Mouse (Mus musculus): Measurements from ENCODE around the gene Tbx1.

Tbx1 gene

DNA sequence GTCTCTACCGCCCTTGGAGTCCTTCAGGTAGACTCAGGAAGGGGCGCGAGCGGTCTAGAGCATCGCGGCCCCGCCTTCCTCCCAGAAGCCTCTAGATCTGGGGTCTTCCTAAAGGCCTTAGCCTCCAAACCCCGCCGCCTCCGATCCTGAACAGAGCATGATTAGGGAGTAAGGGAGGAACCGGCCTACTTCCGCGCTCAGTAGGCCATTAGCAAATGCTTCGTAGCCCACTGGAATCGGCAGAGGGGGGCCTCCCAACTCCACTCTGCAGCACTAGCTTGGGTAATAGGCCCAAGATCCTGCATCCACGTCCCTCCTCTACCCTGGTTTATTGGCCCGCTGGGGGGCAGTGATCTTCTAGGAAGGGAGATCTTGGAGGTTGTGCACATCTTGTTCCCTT lies 31.5 kb upstream of the Tbx1 start, which contains the start of gene Gp1bb:
Gp1bb (minus strand) TSS at position 385 of the 400 bp plus-strand sequence.
- no peak for DNase-seq

DNA sequence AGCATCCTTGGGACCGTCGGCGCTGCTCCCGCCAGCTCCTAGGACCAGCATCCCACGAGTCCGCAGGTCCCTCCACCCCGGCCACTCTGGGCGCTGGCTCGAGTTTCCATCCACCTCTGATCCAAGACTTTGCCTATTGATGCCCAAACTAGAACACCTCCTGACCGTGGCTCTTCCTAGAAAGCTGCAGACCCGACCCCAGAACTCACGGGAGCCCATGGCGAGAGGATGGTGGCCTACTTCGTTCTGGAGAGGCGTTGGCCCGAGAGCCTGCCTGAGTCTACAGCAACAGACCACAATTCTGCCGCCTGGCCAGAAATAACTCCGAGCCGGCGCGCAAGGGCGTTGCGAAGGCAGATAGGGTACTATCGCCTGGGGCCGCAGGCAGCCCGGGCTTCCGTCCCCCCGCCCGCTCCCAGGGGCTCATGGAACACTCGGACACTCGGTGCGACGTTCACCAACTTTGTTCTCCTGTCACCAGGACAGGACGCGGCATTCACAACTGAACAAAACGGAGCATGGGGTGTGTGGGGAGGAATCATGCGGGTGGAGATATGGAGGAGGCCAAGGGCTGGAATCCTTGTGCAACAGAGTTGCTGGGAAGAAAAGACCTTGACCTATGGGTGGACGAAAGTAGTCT lies 31.0 kb upstream of the Tbx1 start:
- DNase-seq = peak; percentile 13 to 28

DNA sequence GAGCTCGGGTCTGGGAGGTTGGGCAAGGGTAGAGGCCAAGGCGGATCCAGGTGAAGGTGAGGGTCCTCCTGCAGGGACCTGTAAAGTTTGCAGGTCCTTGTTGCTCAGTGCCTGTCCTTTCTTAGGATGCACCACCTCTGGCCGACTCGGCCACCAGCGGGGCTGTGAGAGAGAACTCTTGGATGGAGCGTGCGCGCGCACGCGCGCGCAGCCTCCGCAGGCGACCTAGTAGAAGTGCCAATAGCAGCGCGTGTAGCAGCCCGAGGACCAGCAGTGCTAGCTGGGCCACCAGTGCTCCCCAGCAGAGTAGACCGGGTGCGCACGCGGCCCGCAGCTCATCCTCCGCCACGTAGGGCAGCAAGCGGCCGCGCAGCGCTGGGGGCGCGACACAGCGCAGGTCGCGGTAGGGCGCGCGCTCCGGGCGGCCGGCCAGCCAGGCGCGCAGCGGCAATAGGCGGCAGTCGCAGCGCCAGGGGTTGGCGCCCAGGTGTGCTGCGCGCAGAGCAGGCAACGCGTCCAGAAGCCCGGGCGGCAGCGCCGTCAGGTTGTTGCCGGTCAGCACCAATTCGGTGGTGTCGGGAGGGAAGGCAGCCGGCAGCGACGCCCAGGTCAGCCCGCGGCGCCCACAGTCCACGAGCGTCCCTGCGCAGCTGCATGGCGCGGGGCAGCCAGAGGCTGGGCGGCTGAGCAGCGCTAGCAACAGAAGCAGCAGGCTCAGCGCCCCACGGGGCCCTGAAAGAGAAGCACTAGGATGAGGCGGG lies 30.3 kb upstream of the Tbx1 start:
- DNase-seq = peak; percentile 54

DNA sequence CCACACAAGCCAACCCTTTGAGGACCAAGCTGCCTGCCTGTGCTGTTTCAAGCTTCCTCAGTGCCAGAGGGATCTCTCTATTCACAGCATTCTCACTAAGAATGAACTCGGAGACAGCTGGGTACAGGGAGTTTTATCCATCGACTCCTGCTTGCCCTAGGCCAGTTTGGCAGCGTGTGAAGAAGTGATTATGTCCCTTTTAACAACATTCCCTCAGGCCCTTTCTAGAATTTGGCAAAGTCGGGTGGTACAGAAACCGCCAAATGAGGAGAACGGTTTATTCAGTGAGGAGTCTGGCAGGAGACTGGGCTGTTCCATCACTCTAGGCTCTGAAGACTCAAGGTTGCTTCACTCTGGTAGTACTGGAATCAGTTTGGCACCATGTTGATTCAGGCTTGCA lies 29.7 kb upstream of the Tbx1 start:
- no peak for DNase-seq

DNA sequence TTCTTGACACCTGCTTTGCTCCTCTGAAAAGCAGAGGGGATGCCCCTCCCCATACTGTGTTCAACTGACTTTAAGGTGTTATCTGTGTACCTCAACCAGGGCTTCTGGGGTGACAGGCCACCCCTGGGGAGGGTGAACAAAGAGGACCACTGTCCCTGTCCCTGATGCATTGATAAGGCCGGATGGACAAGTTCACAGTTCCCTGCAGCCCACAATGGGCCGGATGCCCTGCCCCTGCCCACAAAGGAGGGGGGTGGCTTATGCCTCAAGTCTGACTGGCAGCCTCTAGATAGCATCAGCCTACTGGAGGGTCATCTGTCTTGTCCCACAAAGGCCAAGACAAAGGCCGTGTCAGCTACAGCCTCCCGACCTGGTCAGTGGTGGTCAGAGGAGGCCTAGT lies 28.6 kb upstream of the Tbx1 start:
- no peak for DNase-seq

DNA sequence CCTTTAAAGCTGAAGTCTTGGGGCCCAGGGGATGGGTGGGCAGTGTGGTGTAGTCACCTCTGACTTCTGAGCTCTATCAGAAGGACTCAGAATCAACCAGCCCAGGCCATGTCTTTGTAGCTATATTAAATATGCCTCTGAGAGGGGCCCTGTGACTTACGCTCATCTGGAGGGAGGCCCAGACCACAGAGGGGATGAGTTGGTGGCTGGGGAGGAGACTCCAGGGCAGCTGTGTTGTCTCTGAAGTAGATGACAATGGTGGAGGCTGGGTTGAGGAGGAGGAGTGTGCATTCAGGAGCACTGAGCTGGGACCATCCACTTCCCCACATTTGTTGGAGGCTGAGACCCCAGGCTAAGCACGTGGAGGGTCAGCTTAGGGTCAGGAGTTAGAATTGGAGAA lies 27.8 kb upstream of the Tbx1 start:
- DNase-seq = no peak

DNA sequence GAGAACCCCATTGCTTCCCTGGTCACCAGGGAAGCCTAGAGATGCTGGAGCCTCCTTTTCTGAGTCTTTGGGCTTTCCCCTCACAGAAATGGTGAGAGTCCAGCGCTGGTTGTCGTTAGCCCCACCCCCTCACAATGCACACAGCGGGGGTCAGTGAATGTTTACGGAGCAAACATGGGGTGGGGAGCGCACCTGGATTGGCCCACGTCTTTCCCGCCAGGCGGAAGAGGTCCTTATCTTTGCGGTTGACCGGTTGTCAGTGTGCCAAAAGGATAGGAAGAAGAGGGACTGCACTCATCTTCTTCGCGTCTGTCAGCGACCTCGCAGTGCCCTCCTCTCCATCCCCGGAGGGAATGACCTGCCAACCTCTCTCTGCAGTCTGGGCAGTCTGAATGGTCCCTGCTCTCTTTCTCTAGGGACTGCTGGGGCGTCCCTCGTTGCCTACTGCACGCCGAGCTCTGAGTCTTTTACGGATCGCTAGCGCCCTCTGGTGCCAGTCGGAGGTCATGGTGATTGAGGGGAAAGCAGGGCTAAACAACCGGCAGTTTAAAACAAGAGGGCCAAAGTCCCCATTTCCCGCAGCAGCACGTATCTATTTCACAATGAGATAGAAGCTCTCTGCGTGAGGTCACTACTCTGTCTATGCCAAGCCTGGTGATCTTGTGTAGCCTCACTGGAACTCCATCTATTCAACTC lies 27.0 kb upstream of the Tbx1 start:
- DNase-seq = peak; percentile 90 to 95

DNA sequence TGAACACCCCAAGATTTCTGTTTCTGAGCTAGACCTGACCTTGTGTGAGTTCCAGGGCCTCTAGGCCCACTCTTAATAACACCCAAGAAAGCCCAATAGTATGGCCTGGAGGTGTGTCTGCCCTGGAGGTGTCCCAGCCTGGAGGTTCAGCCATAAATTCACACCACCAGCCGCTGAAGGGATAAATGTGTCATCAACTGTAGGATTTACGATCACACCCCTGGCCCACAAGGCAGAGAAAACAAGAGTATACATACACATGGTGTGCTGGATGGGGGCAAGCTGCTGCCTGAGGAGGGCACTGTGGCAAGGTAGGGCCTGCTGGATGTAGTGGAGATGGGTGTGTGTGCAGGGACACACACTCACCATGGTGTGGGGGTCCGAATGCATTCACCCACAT lies 22.8 kb upstream of the Tbx1 start:
- DNase-seq = no peak

DNA sequence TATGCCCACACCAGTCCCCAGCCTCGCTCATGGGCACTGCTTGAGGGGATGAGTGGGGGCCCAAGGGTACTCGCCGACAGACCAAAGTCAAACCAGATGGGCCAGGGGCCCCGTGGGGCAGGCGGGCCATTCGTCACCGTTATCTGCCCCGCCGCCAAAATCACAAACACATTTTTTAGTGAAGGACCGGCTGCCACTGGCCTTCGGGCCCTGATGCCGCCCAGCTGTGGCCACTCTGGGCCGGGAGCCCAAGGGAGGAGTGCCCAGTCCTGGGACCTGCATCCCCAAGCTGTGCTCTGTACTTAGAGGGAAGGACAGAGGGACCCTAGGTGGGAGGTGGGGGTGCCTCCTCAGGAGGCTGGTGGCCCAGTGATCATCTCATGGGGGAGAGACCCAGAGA lies 21.3 kb upstream of the Tbx1 start:
- DNase-seq = no peak

DNA sequence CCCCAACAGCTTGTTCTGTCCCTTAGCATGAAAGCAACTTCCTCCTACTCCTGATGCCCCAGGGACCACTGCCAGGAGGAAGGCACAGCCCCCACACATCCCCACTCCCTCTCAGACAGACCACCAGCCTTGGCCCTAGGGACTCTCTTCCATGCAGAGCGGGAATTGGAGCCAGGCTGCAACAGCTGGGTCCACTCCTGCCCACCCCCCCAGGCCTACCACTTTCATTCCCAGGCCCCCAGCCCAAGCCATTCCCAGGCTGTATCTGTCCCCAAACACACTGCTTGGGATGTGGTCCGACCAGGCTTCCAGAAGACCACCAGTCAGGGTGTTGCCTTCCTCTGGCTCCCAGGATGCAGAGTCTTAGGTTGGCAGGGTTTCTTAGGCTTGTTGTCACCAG lies 18.6 kb upstream of the Tbx1 start:
- no peak for DNase-seq

DNA sequence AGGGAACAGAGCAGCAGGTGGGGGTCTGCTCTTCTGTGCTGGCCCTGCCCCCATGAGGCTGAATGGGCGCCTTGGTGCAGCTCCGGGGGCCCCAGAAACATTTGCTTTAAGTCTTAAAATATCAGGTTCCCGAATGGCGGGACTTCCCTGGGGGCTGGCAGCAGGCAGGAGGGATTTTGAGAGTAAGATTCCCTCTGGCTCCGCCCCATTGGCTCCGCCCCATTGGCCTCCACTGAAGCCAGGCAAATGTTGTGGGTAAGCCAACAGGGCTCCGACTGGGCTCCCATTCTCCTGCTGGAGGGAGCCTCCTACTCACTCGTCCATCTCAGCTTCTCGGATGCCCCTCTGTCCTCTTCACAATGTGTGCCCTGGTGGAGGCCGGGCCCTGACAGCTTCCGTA lies 17.8 kb upstream of the Tbx1 start:
- no peak for DNase-seq

DNA sequence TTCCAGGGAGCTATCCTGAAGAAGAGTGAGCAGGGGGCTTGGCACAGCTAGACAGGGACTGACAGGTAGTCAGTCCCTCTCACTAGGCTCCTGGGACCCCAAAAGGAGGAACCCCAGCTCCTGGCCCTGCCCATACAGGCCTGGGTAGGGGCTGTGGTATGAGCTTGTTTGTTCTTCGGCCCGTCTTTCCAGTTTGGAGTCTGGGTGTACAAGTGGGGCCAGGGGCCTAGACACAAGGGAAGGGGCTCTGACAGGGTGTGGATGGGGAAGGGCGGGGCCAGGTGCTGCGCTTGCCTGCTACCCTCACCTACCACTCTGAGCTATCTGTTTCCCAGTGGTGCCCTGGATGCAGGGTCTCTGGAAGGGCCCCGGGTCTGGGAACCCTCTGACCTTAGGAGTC lies 15.2 kb upstream of the Tbx1 start:
- no peak for DNase-seq

DNA sequence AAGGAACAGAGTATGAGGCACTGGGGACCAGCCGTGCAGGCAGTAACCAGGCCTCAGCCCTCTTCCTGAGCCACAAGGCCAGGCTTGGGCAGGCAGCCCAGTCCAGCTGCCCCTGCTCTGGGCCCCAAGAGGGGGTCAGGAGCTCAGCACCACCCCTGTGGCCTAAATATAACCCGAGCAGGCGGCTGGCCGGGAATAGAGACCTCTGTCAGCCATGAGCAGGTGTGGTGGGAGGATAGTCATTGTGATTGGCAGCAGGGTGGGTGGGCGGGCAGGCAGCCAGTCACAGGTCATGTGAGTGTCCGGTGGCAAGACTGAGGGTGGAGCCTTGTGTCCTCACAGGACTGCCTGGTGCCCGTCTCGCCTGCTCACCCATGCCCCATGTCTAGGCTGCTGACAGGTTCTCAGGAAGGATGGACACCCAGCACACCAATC lies 13.8 kb upstream of the Tbx1 start:
- no peak for DNase-seq

DNA sequence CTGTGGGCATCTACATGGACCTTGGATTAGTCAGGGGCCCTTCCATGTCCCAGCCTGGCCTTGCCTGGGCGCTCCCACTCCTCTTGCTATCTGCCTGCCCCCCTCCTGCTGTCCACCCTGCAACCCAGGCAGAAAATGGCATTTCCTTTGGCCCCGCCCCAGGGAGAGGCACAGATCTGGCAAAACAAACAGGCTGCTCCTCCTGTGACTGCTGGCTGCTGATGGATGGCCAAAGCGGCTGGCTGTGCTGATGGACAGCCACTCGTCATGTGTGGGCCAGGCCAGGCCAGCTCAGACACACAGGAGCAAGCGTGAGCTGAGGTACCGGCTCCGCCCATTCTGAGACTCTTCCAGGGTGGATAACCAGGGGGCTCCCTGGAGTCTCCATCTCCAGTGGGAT lies 11.0 kb upstream of the Tbx1 start:
- DNase-seq = no peak

DNA sequence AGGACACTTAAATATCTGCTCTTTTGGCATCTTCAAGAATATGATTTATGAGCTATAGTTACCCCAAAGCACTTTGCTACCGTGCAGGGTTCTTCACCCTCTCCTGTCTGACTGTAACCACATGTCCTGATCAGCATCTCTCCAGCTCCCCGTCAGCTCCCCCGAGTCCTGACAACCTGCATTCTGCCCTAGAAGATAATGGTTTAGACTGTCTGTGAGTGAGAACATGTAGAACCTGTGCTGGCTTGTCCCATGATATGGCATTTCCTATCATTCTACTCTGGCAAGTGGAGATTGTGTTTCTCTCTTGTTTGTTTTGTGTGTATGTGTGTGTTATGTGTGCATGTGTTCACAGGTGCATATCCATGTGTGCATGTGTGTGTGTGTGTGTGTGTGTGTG lies 7.5 kb upstream of the Tbx1 start:
- DNase-seq = no peak

DNA sequence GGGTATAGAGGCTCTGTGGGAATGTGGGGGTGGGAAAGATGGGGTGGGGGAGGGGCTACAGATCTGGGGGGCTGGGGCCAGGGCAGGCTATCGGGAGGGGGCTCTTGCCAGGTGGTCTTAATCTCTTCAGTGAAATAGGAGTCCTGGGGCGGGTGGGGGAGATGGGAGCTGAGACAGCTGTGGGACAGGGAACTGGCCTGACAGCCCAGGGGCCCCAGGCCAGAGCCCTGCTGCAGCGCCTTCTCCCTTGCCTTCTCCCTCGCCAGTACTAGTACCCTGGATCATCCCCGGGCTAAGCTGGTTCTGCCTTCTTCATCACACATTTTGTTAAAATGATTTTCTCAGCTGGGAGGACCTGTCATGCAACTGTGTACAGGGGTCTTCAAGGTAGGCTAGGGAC lies 5.8 kb upstream of the Tbx1 start:
- DNase-seq = no peak

DNA sequence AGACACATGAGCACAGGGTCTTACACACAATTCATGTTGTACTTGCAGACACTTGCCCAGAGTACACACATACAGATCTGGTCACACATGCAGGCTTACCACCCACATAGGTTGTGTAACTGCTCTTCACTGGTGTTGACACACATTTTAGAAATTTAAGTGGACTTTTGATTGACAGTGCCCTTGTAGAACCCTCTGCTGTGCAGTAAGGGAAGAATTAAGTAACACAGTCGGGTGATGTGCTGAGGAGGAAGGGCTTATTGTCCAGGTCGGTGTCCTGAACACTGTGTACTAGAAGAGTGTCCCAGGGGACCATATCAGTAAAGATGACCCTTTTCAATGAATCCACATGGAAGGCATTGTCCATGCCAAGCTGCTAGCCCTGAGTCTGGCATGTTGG lies 3.5 kb upstream of the Tbx1 start:
- DNase-seq = no peak

DNA sequence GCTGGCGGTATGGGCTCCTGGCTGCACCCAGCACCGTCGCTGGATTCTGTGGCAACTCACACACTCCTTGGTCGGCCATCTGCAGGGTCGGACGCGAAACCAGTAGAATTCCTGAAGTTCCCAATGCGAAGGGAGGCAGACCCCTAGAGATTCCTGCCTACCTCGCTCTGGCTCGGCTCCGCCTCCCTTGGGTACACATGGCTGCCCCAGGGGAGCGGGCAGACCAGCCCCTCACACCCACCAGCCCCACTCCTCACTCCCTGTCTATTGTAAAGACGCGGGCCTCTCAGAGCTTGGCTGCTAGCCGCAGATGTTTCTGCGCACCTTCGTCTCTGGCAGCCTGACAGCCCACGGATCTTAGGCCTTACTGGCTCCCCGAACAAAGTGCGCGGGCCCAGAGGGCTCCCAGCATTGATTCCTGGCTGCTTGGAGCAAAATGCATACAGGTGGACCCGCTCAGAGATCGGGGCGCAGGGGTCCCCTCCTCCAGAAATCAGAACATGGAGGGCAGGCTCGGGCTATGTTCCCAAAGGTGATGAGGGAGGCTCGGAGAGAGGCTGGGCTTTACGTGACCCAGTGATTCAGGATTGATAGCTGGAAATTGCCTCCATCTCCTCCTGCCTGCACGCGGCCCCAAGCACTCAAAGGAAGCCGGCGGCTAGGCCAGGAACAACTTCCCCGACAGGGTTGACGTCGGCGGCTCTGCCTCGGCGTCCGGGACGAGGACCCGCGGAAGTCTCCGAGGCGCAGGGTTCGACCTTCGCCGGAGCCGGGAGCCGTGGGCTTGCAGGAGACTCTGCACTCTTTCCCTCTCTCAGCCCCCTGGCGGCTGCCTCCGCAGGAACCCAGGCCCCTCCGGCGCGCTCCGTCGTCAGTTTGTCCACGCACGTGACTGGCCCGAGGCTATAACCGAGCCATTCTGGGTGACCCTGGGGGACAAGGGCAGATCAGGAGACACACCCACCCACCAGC lies 862 bp upstream of the Tbx1 start:
- DNase-seq = no peak

DNA sequence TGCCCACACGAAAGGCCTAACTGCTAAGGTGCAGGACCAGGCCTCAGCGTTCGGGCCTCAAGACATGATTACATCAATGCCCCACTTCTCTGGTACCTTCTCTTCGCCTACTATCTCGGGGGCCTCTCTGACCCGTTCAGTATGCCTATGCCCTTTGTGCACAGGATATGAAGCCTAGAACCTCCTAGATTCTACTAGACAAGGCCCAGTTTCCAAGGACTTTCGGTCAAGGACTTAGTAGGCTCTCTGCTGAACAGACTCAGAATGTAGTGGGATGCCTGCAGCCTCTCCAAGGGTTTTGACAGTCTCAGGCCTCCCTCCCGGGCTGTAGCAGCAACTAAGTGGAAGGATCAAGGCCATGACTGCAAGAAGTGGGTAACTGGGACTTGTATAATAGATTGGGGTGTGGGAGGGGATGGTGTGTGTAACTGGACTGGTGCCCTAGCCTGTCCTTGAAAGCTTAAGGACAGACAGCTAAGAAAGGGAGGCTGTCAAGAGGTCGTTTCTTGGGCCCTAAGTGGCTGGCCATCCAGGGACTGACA lies 1.3 kb downstream of the Tbx1 start:
- no peak for DNase-seq

DNA sequence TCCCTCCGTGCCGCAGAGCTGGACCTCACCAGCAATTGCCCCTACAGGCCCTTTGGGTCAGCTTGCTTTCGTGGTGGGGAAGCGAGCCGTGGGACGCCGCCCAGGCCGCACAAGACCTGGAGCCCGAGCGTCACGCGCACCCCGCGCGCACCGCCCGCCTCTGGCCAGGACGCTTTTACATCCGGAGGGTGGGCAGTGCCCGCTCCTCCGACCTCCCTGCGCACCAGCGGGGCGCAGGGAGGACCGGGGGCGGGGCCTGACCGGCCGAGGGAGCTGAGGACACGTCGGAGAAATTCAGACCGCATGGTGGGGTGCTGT lies 1.8 kb downstream of the Tbx1 start:
- DNase-seq = no peak

DNA sequence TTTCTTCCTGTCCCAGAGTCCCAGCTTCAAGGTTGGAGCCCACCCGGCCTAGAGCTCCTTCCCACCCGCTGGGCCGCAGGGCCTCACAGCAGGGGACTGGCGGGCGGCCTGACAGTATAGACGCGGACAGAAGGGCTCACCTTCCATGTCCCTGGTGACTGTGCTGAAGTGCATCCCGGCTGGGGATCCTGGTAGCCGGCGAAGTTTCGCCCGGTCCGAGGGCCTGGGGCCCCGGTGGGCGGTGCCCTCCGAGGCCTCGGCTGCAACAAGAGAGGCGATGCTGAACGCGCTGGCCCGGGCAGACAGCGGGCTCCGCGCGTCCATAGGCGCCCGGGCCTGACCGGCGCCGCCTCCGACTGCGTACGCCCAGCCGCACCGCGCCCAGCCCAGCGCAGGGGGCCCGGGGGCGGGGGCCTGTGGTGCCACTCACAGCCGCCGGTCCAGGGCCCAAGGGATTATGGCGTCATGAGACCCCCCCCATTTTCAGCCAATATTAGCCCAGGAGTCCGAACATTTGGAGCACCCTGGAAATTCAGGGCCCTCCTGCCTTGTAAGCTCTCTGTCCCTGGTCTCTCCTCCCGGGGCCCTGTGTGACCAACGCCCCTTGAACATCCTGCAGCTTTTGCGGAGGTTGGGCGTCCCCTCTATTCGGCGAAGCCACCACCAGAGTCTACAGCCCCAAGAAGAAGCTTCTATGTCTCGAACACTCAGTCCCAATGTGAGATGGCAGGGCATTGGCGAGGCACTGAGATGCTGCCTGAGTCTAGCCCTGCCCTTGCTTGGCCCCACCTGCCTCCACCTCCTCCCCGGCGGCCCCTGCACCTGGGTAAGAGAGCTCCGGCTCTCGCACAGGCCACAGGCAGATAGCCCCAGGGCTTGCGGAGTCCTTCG lies 2.4 kb downstream of the Tbx1 start:
- DNase-seq = no peak

Data from cerebellum, postnatal 36 days (tissue).